Mouse (Mus musculus) embryonic fibroblast, embryonic 13.5 days (primary cell): ENCODE measurements around the gene Hexb. TPM values are rescaled to one million over a fixed set of nuclear protein-coding genes. Genes with fewer than 3 reads are reported as not detected.

Experiments
- H3K27ac ChIP-seq: 2 replicates; pipeline ENCODE4 v1.5.1; 2012; ENCODE audit warnings: low read length, control low read depth, inconsistent platforms; ENCODE audit not compliant: insufficient read depth
- H3K4me1 ChIP-seq: 2 replicates; pipeline ENCODE4 v1.6.1; 2011; ENCODE audit warnings: low read length; ENCODE audit not compliant: control insufficient read depth, insufficient read depth
- H3K4me3 ChIP-seq: 2 replicates; pipeline ENCODE4 v1.5.1; 2011; ENCODE audit warnings: mild to moderate bottlenecking, control low read depth, low read length; ENCODE audit not compliant: insufficient read depth
- CTCF ChIP-seq: IDR thresholded peaks from 2 replicates; pipeline ENCODE4 v1.5.1; 2011; ENCODE audit warnings: mild to moderate bottlenecking, control low read depth, low read length, moderate library complexity, borderline replicate concordance; ENCODE audit not compliant: insufficient read depth
- POLR2A ChIP-seq: IDR thresholded peaks from 2 replicates; pipeline ENCODE4 v1.6.1; 2011; ENCODE audit warnings: low read depth, mild to moderate bottlenecking, control low read depth, low read length, moderate library complexity
- polyA plus RNA-seq: library from polyadenylated mRNA; stranded (reverse); fragments of >200 nt; gene quantifications from 2 replicates; pipeline ENCODE4 v1.2.4, GENCODE M21; 2011; ENCODE audit warnings: low read depth; ENCODE audit not compliant: missing spikeins, insufficient read length

The Hexb gene
- 68.2 and 81.3 TPM in 2 replicates for polyA plus RNA-seq

GRCm38 (mm10) chr13:97197932-97198562 lies at the start of gene Hexb:
Hexb (minus strand) TSS chr13:97198357.
- Histone ChIP-seq H3K4me1 (no peaks in the 10 kb centered on the region), H3K27ac (peak within 1 kb of the TSS; percentile 34; the same call in 1 of the 2 replicates), H3K4me3 (peak within 1 kb of the TSS; percentile 50)
- no peak for TF ChIP-seq CTCF
- TF ChIP-seq POLR2A, result peak; percentile 91

GRCm38 (mm10) chr13:97247754-97248153 lies 49.6 kb upstream of the Hexb start:
- peak overlapping the region; percentile 99 for H3K27ac ChIP-seq
- TF ChIP-seq POLR2A, result no peak
- no peak for TF ChIP-seq CTCF
- H3K4me3 ChIP-seq, result no peak overlapping the region
- H3K4me1 ChIP-seq, result peaks cover 29% of the 10 kb centered on the region

DNA sequence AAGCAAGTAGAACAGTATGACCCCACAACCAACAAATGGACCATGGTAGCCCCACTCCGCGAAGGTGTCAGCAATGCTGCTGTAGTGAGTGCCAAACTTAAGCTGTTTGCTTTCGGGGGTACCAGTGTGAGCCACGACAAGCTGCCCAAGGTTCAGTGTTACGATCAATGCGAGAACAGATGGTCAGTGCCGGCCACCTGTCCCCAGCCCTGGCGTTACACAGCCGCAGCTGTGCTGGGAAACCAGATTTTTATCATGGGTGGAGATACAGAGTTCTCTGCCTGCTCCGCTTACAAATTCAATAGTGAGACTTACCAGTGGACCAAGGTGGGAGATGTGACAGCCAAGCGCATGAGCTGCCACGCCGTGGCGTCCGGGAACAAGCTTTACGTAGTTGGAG lies 48.1 kb upstream of the Hexb start:
- Histone ChIP-seq H3K27ac (no peak overlapping the region), H3K4me3 (no peak overlapping the region), H3K4me1 (peaks cover 29% of the 10 kb centered on the region)
- no peak for TF ChIP-seq CTCF
- no peak for TF ChIP-seq POLR2A

- Histone ChIP-seq H3K4me1 (peaks cover 23% of the 10 kb centered on the region), H3K4me3 (no peak overlapping the region), H3K27ac (no peak overlapping the region)
- TF ChIP-seq POLR2A (no peak), CTCF (no peak)
These were observed 47.0 kb upstream of the Hexb start for GRCm38 (mm10) chr13:97245157-97245556.

DNA sequence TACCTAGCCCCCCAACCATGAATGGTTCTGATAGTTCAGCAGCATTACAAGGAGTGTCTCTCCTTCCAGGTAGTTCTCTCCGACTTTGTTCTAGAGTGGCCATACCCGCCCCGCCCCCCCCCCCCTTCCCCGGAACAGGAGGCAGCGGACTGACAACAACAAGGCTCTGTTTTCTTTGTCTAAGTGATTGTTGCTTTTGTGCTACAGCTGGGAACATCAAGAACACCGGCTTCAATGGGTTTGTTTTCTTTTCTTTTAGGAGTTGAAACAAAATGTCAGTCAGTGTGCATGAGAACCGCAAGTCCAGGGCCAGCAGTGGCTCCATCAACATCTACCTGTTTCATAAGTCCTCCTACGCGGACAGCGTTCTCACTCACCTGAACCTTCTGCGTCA lies 46.6 kb upstream of the Hexb start:
- no peak for TF ChIP-seq POLR2A
- TF ChIP-seq CTCF, result no peak
- Histone ChIP-seq H3K4me3 (0 out of 2 replicates have a peak overlapping the region, but pooled peaks have one; percentile 48), H3K27ac (no peak overlapping the region), H3K4me1 (peaks cover 22% of the 10 kb centered on the region)

DNA sequence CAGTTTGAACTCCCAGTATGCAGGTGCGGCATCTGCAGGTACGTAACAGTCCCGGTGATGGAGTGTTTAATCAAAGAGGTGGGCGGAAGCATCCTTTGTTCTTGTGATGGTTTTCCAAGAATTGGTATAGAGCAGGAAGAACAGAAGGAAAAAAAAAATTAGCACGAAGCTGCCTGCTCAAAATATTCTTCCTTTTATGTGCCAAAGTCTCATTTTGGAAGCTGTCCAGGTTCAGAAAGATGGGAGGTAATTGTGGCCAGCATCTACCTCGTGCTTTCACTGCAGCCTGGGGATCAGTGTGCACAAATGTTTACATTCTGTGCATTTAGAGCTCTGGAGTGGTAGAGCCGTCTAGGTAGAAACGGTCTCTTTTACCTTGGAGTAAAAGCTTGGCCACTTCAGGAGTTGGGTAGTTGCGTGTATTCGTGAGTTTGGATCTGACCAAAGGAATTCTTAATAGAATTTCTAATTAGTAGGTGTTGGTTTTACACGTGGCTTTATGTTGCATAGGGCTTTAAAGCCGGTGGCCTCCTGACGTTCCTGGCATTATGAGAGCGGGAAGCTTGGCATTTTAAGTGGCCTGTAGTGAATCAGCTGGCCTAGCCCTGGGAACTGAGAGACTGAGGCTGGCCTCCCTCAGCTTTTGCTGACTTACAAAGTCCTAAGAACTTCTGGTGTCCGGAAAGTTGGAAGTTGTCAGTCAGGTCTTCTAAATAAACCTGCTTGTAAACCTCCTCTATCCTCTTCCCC lies 46.0 kb upstream of the Hexb start:
- H3K27ac ChIP-seq, result 0 out of 2 replicates have a peak overlapping the region, but pooled peaks have one; percentile 27
- peaks cover 18% of the 10 kb centered on the region for H3K4me1 ChIP-seq
- H3K4me3 ChIP-seq, result peak overlapping the region; percentile 48
- TF ChIP-seq CTCF (no peak), POLR2A (no peak)

DNA sequence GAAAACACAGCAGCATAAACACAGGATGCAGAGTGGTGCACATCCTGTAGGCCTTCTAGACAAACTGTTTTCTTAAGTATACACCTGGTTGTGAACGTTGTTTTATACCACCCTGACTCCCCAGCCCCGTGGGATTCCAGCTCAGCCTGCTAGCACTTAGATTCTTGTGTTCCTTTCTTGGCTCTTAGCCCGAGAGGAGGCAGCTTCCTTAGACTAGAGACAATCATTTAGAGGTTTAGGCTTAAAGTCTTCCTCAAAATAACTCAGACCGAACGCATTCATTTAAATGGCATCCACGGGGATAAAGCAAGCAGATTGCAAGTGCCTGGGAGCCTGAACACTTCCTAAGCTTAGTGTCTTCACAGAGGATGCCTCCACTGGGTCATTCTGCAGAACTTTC lies 44.6 kb upstream of the Hexb start:
- H3K4me3 ChIP-seq, result peak overlapping the region; percentile 81
- H3K27ac ChIP-seq, result peak overlapping the region; percentile 90
- peaks cover 5% of the 10 kb centered on the region; the same call in 1 of the 2 replicates for H3K4me1 ChIP-seq
- peak; percentile 26; the same call in 1 of the 2 replicates for TF ChIP-seq POLR2A
- no peak for TF ChIP-seq CTCF

DNA sequence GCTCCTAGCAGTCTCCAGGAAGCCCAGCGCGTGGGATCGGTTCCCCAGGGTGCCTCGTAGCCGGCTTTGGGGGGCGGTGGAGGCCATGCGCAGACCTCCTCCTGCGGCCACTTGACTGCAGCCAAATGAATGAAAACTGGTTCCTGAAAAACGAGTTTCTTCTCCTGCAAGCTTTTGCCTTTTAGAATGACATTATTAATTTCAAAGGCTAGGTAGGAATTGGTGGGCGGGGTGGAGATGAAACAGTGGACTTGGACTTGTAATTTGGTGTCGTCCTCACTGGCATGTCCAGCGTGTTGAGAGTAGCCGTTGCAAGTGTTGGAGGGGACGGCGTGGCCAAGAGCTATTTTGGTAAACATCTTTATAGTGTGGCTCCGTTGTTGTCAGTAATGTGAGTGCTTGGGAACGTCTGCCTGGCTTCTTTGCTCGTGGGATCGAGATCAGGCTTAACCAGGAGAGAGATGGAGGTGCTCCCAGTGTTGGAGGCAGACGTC lies 43.7 kb upstream of the Hexb start:
- Histone ChIP-seq H3K4me3 (peak overlapping the region; percentile 81), H3K4me1 (0 out of 2 replicates have a peak, but pooled peaks cover 4% of the 10 kb centered on the region), H3K27ac (peak overlapping the region; percentile 90)
- TF ChIP-seq POLR2A, result 0 out of 2 replicates have a peak, but pooled peaks have one; percentile 9
- no peak for TF ChIP-seq CTCF

- H3K4me3 ChIP-seq, result peak within 1 kb of the TSS; percentile 81
- H3K27ac ChIP-seq, result peak within 1 kb of the TSS; percentile 90
- 0 out of 2 replicates have a peak, but pooled peaks cover 4% of the 10 kb centered on the region for H3K4me1 ChIP-seq
- TF ChIP-seq CTCF, result peak; percentile 25
- TF ChIP-seq POLR2A, result peak; percentile 80
These were observed 43.0 kb upstream of the Hexb start, which contains the start of gene Enc1 for GRCm38 (mm10) chr13:97240965-97241786. Enc1 (plus strand) TSS chr13:97241105.
